Mouse (Mus musculus) cerebellum, adult 9-10 months (tissue): ENCODE data around the gene Cyyr1.
"Not testable (repeated sequence)": the region's sequence is repeated elsewhere in the genome, so short reads cannot be mapped to it uniquely, and the experiment has no call there.

ENCODE experiments used
- DNase-seq: peaks from one replicate; pipeline ENCODE4 v3.0.0; 2022

The Cyyr1 gene

GRCm38 (mm10) chr16:85553297-85553696, at the start of gene Cyyr1:
Gene Cyyr1 (minus strand): TSS chr16:85553397.
- DNase-seq = not testable (repeated sequence)

- no peak for DNase-seq
Observed at GRCm38 (mm10) chr16:85588844-85589243, 35.6 kb upstream of the Cyyr1 start.

- DNase-seq = no peak
Observed at GRCm38 (mm10) chr16:85587573-85588226, 34.5 kb upstream of the Cyyr1 start.

GRCm38 (mm10) chr16:85566474-85566873, 13.3 kb upstream of the Cyyr1 start:
- no peak for DNase-seq

GRCm38 (mm10) chr16:85553838-85554237, 641 bp upstream of the Cyyr1 start:
- DNase-seq = no peak

- not testable (repeated sequence) for DNase-seq
Observed at GRCm38 (mm10) chr16:85551976-85552375, 1.2 kb downstream of the Cyyr1 start.

- no peak for DNase-seq
Observed at GRCm38 (mm10) chr16:85549971-85550567, 3.1 kb downstream of the Cyyr1 start.

GRCm38 (mm10) chr16:85546519-85546918, 6.7 kb downstream of the Cyyr1 start:
- no peak for DNase-seq

GRCm38 (mm10) chr16:85541676-85542273, 11.4 kb downstream of the Cyyr1 start:
- DNase-seq = no peak

GRCm38 (mm10) chr16:85541023-85541422, 12.2 kb downstream of the Cyyr1 start:
- DNase-seq = no peak

GRCm38 (mm10) chr16:85538367-85538766, 14.8 kb downstream of the Cyyr1 start:
- DNase-seq = no peak

- no peak for DNase-seq
Observed at GRCm38 (mm10) chr16:85536075-85536474, 17.1 kb downstream of the Cyyr1 start.

GRCm38 (mm10) chr16:85527743-85528620, 25.2 kb downstream of the Cyyr1 start:
- DNase-seq = no peak

GRCm38 (mm10) chr16:85524589-85524988, 28.6 kb downstream of the Cyyr1 start:
- no peak for DNase-seq

GRCm38 (mm10) chr16:85507264-85507663, 45.9 kb downstream of the Cyyr1 start:
- DNase-seq = no peak

- DNase-seq = no peak
Observed at GRCm38 (mm10) chr16:85505108-85505507, 48.1 kb downstream of the Cyyr1 start.

GRCm38 (mm10) chr16:85503416-85503815, 49.8 kb downstream of the Cyyr1 start:
- DNase-seq = no peak

GRCm38 (mm10) chr16:85495837-85496236, 57.4 kb downstream of the Cyyr1 start:
- no peak for DNase-seq

- no peak for DNase-seq
Observed at GRCm38 (mm10) chr16:85488105-85488607, 65.0 kb downstream of the Cyyr1 start.

- no peak for DNase-seq
Observed at GRCm38 (mm10) chr16:85487266-85487665, 65.9 kb downstream of the Cyyr1 start.

- no peak for DNase-seq
Observed at GRCm38 (mm10) chr16:85484557-85484956, 68.6 kb downstream of the Cyyr1 start.

- DNase-seq = no peak
Observed at GRCm38 (mm10) chr16:85474552-85475071, 78.6 kb downstream of the Cyyr1 start.

- DNase-seq = no peak
Observed at GRCm38 (mm10) chr16:85470057-85470456, 83.1 kb downstream of the Cyyr1 start.
